Mouse (Mus musculus) gastrocnemius, postnatal 25 days (tissue): Measurements from ENCODE around the gene Uaca. TPM values are rescaled to one million over a fixed set of nuclear protein-coding genes. Genes with fewer than 3 reads are reported as not detected.

ENCODE experiments used
- DNase-seq: peaks from one replicate; pipeline ENCODE4 v3.0.0; 2022
- total RNA-seq, 2 experiments: library from RNA; stranded (reverse); gene quantifications; 1 replicate in 1 of 2; 2 replicates in 1 of 2; pipeline ENCODE4 v1.2.3; 2021

The Uaca gene
- total RNA-seq, 2 experiments from 2014 or later = 65.4 to 107 TPM

DNA sequence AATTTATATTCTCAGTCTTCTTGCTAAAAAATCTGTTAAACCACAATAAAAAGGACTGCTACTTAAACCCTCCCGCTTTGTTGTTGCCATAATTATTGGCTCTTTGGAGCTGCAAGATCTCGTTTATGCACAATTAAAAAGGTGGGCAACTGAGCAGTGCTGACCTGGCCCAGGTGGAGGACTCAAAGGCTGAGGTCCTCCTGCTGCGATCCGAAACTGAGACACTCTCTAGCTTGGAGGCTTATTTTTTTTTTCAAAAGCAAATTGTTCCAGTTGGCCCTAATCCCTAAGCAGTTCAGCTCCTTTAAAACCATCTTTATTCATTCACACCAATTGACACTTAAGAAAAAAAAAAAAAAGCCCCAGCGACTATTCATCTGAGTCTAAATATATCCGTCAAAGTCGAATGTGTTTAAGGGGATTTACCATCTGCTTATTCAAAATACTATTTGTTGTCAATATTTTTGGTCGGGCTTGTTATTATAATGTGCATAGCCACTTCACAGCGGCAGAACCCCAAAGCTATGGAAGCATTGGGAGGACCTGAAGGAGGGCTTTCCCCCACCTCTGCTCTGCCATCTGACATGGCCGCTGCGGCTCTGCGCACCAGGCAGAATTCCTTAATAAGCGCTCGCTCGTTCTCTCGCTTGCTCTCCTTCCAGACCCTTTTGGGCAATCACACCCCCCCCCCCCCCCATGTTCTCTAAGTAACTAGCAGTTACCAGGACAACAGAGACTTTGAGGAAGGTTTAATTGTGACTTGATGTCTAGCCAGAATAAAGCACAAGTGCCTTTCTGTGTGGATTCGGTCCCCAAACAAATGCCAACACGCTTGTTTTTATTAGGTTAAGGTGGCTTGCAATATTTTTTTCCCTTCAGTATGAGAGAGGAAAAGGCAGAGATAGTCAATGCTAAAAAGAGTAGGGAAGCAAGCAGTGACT, 92.4 kb downstream of the Uaca start:
- no peak for DNase-seq

DNA sequence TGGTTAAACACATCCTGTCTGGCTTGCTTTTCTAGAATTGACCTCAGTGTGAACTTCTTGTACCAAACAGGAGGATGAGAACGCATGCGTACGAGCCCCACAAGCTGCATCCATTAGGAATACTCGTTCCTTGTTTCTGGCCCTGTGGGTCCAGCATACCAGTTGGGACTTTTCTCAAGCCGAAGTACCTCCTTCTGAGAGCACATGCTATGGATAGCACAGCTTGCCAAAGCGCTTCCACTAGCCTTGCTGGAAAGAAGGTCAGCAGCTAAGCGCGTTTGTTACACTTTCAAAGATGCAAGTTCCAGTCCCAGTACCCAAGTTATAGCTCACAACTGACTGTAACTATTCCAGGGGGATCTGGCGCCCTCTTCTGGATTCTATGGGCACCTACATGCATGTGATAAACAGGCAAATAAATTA, 93.1 kb downstream of the Uaca start:
- DNase-seq = no peak

DNA sequence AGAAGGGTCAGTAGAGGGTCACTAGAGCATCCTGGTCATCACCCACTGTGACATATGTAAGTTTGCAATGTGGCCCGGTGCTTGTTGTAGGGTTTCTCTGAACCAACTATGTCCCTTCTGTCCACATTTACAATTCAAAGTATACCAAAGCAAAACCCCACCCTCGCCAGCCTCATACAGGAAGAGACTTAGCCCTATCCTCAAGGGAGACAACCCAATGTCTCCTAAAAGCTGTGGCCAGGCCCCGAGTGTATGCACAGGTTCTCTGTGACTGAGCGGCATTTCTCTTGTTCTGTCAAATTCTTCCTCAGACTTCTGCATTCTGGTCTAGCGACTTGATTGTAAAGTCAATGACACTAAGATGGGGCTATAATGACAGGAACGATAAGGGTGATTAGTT, 99.2 kb downstream of the Uaca start:
- no peak for DNase-seq

DNA sequence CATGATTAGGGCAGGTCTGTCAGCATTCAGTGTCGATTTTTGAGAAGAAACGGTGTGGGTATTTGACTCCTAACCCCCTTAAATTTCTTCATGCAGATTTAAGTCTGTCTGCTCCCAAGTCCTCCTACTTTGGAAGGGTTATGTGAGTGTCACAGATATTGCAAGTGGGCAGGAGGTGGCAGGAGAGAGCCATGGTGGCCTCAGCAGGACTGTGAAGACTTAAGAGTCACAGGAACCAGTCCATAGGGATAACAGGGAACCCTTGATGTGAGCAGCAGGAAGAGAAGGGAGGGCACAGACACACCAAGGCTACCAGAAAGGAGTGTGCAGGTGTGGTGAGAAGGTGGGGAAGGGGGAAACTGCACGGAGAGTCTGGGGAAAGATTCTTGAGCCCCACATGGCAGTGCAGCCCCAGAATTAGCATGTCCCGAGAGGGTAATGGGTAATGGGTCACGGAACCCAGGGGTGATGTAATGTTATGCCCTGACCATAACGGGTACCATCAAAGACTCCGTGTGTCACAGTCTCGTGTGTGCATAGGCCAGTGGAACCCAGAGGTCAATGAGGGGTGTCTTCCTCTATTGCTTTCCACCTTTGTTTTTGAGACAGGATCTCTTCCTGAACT, 101.3 kb downstream of the Uaca start:
- DNase-seq = peak; percentile 32

DNA sequence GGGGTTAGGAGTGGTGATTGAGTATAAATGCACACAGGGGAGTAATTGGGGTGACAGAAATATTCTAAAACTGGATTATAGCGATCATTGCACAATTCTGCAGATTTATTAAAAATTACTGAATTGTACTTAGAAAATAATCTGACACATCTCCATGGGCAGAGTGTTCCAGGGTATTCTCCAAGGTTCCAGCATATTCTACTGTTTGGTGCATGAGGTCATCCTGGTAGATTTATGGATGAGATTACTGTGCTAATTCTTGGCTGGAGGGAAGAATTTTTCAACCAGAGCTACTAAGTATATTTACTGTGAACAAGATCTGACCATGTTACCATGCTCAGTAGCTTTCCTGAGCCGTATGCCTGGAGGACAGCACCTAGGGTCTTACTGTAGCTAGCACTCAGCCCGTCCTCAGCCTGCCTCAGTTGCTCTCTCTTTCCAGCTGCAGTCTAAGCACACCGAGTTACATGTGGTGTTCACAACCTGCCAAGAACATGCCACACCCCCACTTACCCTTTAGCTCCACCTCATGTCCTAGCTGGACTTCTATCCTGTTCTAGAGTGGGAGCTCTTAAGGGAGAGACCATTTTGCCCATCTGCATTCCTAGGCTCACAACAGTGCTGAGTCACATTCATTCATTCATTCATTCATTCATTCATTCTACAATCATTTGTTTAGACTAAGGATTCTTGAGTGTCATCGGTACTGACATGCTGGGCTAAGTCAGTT, 104.1 kb downstream of the Uaca start:
- peak; percentile 18 for DNase-seq

DNA sequence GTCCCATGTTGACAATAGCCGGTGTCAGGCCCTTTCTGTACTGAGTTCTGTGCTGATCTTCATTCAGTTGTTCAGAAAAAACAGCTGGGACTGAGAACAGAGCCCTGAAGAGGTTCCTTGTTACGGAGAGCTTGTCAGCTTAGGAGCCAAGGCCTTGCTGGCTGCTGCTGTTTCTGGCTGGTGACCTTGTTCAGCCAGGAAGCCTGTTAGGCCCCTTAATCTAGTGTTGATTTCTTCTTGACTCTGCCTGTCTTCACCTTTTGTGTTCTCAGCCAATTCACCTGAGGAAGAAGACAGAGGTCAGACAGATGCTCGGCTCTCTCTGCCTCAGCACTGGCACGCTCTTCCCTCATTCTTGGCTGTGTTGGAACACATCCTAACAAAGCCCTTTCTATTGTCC, 104.9 kb downstream of the Uaca start:
- DNase-seq = no peak

DNA sequence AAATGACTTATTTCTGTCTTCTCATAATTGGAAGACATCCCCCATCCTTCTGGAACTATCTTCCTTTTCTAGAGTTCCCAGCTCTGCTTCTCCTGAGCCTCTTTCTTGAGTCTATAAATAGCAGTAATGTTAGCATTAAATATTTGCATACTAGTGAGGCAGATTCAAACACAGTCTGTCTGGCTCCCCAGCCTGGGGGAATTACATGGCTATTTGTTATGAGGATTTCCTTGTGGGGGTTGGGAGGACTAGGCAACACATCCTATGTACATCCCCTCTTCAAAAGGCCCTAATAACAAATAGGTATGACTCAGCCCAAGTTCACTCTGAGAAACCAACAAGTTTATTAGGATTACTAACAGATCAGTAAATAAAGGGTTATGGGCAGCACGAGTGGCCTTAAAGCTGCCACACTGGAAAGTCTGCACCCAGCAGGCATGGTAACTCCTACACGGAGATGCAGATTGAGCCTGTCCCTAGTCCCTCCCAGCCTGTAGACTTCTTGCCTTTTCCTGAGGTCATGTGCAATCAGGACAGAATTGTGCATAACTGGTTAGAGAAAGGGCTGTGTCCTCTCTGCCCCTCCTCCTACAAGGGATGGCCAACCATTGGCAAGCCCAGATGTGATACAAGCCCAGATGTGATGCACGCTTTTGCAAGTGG, 105.6 kb downstream of the Uaca start:
- peak; percentile 17 for DNase-seq

DNA sequence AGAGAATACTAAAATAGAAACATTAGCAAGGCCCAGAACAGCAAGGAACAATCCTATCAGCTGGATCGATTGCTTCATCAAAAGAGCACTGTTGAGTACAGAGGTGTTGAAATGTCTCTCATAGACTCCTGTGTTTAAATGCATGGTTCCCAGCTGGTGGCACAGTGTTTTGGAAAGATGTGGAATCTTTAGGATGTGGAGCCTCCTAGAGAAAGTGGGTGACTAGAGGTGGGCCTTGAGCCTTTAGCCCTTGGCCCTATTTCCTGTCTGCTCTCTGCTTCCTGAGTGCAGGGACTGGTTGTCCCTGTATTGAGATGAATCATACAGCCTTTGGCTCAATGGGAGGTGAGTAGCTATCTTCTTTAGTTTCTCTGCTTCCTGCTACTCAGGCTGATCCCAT, 117.9 kb downstream of the Uaca start:
- DNase-seq = no peak

DNA sequence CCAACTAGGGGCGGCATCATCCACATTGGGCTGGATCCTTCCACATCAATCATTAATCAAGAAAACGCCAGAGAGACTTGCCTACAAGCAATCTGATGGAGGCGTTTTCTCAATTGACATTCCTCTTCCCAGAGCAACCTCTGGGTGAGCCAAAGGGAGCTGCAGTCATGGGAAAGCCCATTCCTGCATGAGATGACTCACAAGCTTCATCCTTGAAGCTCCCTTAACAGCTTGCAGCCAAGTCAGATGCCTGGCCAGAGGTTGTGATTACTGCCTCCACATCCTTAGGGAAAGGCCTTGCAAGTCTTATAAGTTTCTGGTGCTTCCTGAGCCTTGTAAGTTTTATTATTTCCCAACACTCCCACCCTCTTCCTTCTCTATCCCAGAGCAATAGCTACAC, 119.3 kb downstream of the Uaca start:
- no peak for DNase-seq

DNA sequence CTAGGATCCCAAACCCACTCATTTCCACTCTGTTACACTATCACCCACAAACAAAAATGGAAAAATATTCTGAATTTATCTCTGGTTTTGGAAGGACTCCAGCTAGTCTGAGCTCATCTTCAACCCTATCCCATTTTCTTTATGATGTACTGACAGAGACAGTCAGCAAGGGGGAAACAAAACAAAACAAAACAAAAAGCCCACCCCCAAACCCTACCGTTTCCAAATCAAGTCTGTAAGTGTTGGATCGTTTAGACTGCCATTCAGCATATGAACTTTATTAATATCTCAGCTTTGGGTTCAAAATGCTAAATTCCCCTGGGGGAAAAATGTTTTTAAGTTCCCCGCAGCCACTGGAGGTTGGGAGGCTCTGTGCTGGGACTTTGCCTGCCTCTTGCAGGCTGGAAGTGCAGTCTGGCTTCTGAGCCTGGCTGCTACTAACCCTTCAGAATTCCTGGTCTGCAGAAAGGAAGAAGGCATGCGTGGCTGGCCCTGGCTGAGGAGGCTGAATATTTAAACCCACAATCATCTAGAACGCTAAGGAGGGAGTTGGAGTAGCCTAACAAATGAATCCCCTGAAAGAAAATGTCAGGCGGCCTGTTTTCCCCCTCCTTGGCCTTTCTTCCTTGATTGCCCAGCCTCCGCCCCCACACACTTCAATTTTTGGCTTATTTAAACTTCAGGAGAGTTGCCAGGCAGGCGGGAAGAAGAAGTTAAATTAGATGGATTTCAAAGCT, 125.8 kb downstream of the Uaca start:
- no peak for DNase-seq

DNA sequence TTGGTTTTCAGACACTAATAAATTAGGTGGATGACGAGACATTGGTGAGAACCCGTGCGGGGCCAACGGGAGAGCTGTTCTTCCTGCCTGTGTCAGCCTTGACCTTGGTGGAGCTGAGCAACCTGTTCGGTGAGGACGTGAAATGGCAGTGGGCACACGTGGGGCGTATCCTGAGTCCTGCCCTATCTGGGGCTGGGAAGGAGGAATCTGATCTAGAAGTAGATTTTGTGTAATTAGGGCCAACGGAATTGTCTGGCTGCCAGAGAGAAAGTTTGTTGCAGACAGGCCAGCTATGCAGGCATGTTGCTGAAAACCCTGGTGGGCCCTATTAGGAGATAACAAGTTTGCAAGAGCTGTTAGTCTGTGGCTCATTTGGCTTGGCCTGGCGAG, 126.3 kb downstream of the Uaca start:
- DNase-seq = no peak

DNA sequence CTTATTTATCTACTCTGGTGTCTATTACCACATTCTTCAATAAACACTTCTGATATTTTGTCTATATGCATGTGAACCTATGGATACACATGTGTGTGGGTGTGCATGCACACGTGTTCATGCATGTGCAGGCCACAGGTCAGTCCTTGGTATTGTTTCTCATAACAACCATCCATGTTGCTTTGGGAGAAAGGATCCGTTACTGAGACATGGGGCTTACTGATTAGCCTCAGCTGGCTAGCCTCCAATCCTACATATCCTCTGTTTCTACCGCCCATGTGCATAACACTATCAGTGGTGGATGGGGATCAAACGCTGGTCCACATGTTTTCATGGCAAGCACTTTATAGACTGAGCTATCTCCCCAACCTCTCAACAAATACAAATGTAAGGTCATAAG, 126.9 kb downstream of the Uaca start:
- no peak for DNase-seq

DNA sequence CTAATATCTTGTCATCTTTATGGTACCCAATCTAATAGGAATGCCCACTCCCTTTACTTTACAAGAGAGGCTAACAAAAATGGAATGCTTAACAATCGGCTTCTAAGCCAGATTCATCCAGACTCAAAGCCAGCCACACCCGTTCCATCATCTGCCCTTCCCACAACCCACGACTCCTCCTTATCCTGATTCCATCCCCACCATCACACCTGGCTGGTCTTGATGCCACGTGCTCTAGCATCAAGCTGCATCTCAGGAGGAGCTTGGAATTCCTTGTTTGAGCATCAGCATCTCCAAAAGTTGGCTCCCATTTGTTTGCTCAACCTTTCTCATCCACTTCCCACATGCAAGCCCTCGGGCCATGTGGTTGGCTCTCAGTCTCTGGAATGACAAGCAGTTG, 127.5 kb downstream of the Uaca start:
- no peak for DNase-seq

DNA sequence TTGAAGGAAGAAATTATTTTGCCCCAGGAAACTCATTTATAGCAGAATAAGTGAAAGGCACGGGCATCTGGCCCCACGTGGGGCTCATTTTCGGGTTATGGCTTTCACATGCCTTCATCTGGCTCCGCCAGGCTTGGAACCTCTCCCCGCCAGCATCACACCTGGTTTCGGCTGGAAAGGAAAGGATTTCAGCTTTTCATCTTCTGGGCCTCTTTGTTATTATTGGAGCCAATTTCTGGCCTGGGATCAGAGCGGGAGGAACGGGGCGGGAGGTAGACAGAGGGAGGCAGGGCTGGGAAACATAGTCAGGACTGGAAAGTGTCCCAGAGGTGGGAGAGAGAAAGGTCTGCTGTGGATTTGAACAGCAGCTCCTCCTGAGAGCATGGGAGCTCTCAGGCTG, 132.0 kb downstream of the Uaca start:
- no peak for DNase-seq

DNA sequence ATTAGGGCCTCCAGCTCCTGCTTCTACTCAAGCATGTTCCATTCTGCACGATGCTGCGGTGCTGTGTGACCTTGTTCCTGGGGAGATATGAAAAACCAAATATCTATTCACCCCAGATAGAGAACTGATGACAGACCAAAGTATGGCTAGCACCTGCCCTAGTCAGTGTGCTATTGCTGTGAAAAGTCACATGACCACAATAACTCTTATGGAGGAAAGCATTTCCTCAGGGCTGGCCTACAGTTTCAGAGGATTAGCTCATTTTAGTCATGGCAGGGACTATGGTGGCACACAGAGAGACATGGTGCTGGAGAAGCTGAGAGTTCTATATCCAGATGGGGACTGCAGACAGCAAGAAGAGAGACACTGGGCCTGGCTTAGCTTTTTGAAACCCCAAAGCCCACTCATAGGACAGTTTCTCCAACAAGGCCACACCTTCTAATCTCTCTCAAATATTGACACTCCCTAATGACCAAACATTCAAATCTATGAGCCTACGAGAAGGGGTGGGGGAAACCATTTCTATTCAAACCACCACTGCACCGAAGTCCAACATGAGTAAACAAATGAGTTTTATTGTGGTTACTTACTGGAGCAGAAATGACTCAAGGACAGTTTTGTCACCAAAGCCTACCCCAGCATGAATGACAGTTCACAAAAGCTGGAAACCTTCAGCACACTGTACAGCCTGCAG, 135.1 kb downstream of the Uaca start:
- no peak for DNase-seq

Other genes starting within 250 kb of the Uaca start
- 1 to 10 TPM; 2.1 to 3.0 TPM for gene Lrrc49, start 106.4 kb upstream of the Uaca start, total RNA-seq
- gene Larp6, start 81.6 kb upstream of the Uaca start, total RNA-seq = 1 to 10 TPM in 1 of 2 experiments, under 1 TPM in 1; 0.83 to 1.0 TPM